Mouse (Mus musculus) limb, embryonic 11.5 days (tissue): ENCODE data around the gene Il10rb. TPM values are rescaled to one million over a fixed set of nuclear protein-coding genes. Genes with fewer than 3 reads are reported as not detected.

ENCODE experiments used
- ATAC-seq: fragments of 200-750 bp; cut with Nextera tagmentation; 2 replicates; pipeline ENCODE4 v1.8.0; 2017; ENCODE audit warnings: low read depth; ENCODE audit not compliant: insufficient number of reproducible peaks, low FRiP score, low TSS enrichment
- DNase-seq: peaks from one replicate; pipeline ENCODE4 v3.0.0-alpha.2; 2015; ENCODE audit warnings: low spot score
- H3K27ac ChIP-seq: fragments of 300-500 bp; sonication (generic); replicated peaks from 2 replicates; pipeline ENCODE4 v1.5.1; 2014; ENCODE audit warnings: low read depth, mild to moderate bottlenecking, low read length
- H3K27me3 ChIP-seq: fragments of 300-500 bp; sonication (generic); 2 replicates; pipeline ENCODE4 v1.6.1; 2014; ENCODE audit warnings: mild to moderate bottlenecking, low read length, mixed read lengths; ENCODE audit not compliant: control insufficient read depth, insufficient read depth
- H3K36me3 ChIP-seq: fragments of 300-500 bp; sonication (generic); 2 replicates; pipeline ENCODE4 v1.6.1; 2014; ENCODE audit warnings: mild to moderate bottlenecking, low read length, moderate library complexity, mixed read lengths; ENCODE audit not compliant: control insufficient read depth, insufficient read depth
- H3K4me1 ChIP-seq: fragments of 300-500 bp; sonication (generic); 2 replicates; pipeline ENCODE4 v1.6.1; 2014; ENCODE audit warnings: low read length, mixed read lengths; ENCODE audit not compliant: control insufficient read depth, insufficient read depth
- H3K4me2 ChIP-seq: fragments of 300-500 bp; sonication (generic); 2 replicates; pipeline ENCODE4 v1.6.1; 2014; ENCODE audit warnings: low read depth, mild to moderate bottlenecking, moderate library complexity; ENCODE audit not compliant: severe bottlenecking
- H3K4me3 ChIP-seq: fragments of 300-500 bp; sonication (generic); 2 replicates; pipeline ENCODE4 v1.5.1; 2014; ENCODE audit warnings: low read depth, low read length
- H3K9ac ChIP-seq: fragments of 300-500 bp; sonication (generic); 2 replicates; pipeline ENCODE4 v1.6.1; 2014; ENCODE audit warnings: mild to moderate bottlenecking, low read length
- H3K9me3 ChIP-seq: fragments of 300-500 bp; sonication (generic); 2 replicates; pipeline ENCODE4 v1.6.1; 2016; ENCODE audit warnings: low read length; ENCODE audit not compliant: control insufficient read depth
- WGBS: fragments of 180-500 bp; shearing (Covaris S2); extraction: QIAGEN DNeasy Blood & Tissue Kit; methylation state at CpG from one replicate; pipeline ENCODE4 v1.1.7; 2014; 5-methylcytosine and 5-hydroxymethylcytosine counted together
- polyA plus RNA-seq: library from polyadenylated mRNA; unstranded; fragments of >200 nt; fragmentation: Nextera tagmentation; extraction: Ambion mirVana; gene quantifications from 2 replicates; pipeline ENCODE4 v1.2.1, GENCODE M21; 2014

Gene Il10rb
- polyA plus RNA-seq, 1 experiment from 2014 or later = 8.3 TPM

GRCm38 (mm10) chr16:91445566-91445965 lies 39.6 kb downstream of the Il10rb start:
- Histone ChIP-seq H3K36me3 (no peaks in the 10 kb centered on the region), H3K4me1 (no peaks in the 10 kb centered on the region), H3K4me3 (no peak overlapping the region), H3K9ac (no peak overlapping the region), H3K4me2 (no peak overlapping the region), H3K27me3 (no peaks in the 10 kb centered on the region), H3K27ac (no peak overlapping the region), H3K9me3 (no peaks in the 10 kb centered on the region)
- no peak for DNase-seq
- ATAC-seq = no peak
- 72% methylated on average over 5 of the region's 5 CpGs for WGBS

GRCm38 (mm10) chr16:91446778-91447511 lies 41.0 kb downstream of the Il10rb start:
- Histone ChIP-seq H3K9ac (no peak overlapping the region), H3K27ac (no peak overlapping the region), H3K4me3 (no peak overlapping the region), H3K9me3 (no peaks in the 10 kb centered on the region), H3K36me3 (no peaks in the 10 kb centered on the region), H3K27me3 (no peaks in the 10 kb centered on the region), H3K4me1 (no peaks in the 10 kb centered on the region), H3K4me2 (no peak overlapping the region)
- DNase-seq (no peak), ATAC-seq (no peak)
- WGBS = 83% methylated on average over 8 of the region's 8 CpGs

- Histone ChIP-seq H3K4me1 (no peaks in the 10 kb centered on the region), H3K9me3 (no peaks in the 10 kb centered on the region), H3K36me3 (no peaks in the 10 kb centered on the region), H3K4me2 (no peak overlapping the region), H3K27me3 (no peaks in the 10 kb centered on the region), H3K9ac (no peak overlapping the region), H3K27ac (no peak overlapping the region), H3K4me3 (no peak overlapping the region)
- WGBS = 89% methylated on average over 6 of the region's 6 CpGs
- ATAC-seq = no peak
- no peak for DNase-seq
Measured at GRCm38 (mm10) chr16:91447512-91447900, 41.5 kb downstream of the Il10rb start.

- no peak overlapping the region for H3K4me2 ChIP-seq
- H3K27ac ChIP-seq = no peak overlapping the region
- H3K4me1 ChIP-seq = no peaks in the 10 kb centered on the region
- H3K9ac ChIP-seq = no peak overlapping the region
- no peak for DNase-seq
- no peak for ATAC-seq
- no peak overlapping the region for H3K4me3 ChIP-seq
- no peaks in the 10 kb centered on the region for H3K36me3 ChIP-seq
- no peaks in the 10 kb centered on the region for H3K9me3 ChIP-seq
- 96% methylated on average over 5 of the region's 5 CpGs for WGBS
- no peaks in the 10 kb centered on the region for H3K27me3 ChIP-seq
Measured at GRCm38 (mm10) chr16:91448088-91448487, 42.1 kb downstream of the Il10rb start.

- no peaks in the 10 kb centered on the region for H3K27me3 ChIP-seq
- H3K9me3 ChIP-seq = no peaks in the 10 kb centered on the region
- no peak overlapping the region for H3K27ac ChIP-seq
- no peaks in the 10 kb centered on the region for H3K4me1 ChIP-seq
- H3K4me2 ChIP-seq = no peak overlapping the region
- ATAC-seq = no peak
- 83% methylated on average over 7 of the region's 7 CpGs for WGBS
- H3K4me3 ChIP-seq = no peak overlapping the region
- no peaks in the 10 kb centered on the region for H3K36me3 ChIP-seq
- H3K9ac ChIP-seq = no peak overlapping the region
- DNase-seq = no peak
Measured at GRCm38 (mm10) chr16:91448895-91449294, 42.9 kb downstream of the Il10rb start.

- Histone ChIP-seq H3K9ac (no peak overlapping the region), H3K4me1 (no peaks in the 10 kb centered on the region), H3K36me3 (no peaks in the 10 kb centered on the region), H3K27me3 (no peaks in the 10 kb centered on the region), H3K4me3 (no peak overlapping the region), H3K4me2 (no peak overlapping the region), H3K9me3 (no peaks in the 10 kb centered on the region), H3K27ac (no peak overlapping the region)
- no peak for ATAC-seq
- WGBS = 84% methylated on average over 12 of the region's 12 CpGs
- no peak for DNase-seq
Measured at GRCm38 (mm10) chr16:91450137-91451064, 44.4 kb downstream of the Il10rb start.

- no peak for DNase-seq
Measured at GRCm38 (mm10) chr16:91451949-91452348, 46.0 kb downstream of the Il10rb start.

GRCm38 (mm10) chr16:91452363-91452896 lies 46.5 kb downstream of the Il10rb start:
- H3K4me1 ChIP-seq = no peaks in the 10 kb centered on the region
- DNase-seq (no peak), ATAC-seq (no peak)
- H3K27ac ChIP-seq = no peak overlapping the region
- no peaks in the 10 kb centered on the region for H3K9me3 ChIP-seq
- no peaks in the 10 kb centered on the region for H3K36me3 ChIP-seq
- no peak overlapping the region for H3K4me3 ChIP-seq
- H3K9ac ChIP-seq = no peak overlapping the region
- no peaks in the 10 kb centered on the region for H3K27me3 ChIP-seq
- no peak overlapping the region for H3K4me2 ChIP-seq
- whole genome bisulfite sequencing = 68% methylated on average over 6 of the region's 6 CpGs

More at GRCm38 (mm10) chr16:91451949-91452348, 46.0 kb downstream of the Il10rb start:
- H3K4me2 ChIP-seq = no peak overlapping the region
- H3K4me3 ChIP-seq = no peak overlapping the region
- WGBS = 74% methylated on average over 2 of the region's 2 CpGs
- ATAC-seq = no peak
- no peaks in the 10 kb centered on the region for H3K4me1 ChIP-seq
- H3K36me3 ChIP-seq = no peaks in the 10 kb centered on the region
- no peak overlapping the region for H3K9ac ChIP-seq
- H3K27me3 ChIP-seq = no peaks in the 10 kb centered on the region
- no peaks in the 10 kb centered on the region for H3K9me3 ChIP-seq
- no peak overlapping the region for H3K27ac ChIP-seq
